Mouse (Mus musculus): ENCODE measurements around the gene Gpc5. TPM values are rescaled to one million over a fixed set of nuclear protein-coding genes. Genes with fewer than 3 reads are reported as not detected.

Gpc5 gene
- polyA plus RNA-seq, 1 experiment from 2014 or later = 11.6 TPM

DNA sequence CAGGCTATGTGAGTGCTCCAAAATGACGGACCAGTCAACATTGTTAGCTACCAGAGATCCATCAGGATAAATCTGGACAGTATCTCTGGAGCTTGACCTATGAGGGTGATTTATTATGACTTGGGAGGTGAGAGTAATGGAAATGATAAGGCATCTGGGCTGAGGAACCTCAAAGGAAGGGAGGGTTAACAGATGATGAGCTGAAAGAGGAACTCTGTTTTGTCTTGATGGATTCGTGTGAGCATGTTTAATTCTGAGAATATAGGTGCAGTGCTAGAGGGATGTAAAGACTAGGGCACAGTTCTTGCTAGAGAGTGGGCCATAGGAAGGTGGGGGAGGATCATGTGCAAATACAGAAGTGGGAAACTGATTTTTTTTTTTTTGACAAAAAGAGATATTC is 232.2 kb downstream of the Gpc5 start:
- Histone ChIP-seq H3K27ac (ENCODE audit: low read length) (no peak overlapping the region), H3K27me3 (ENCODE audit: insufficient read depth, low read length) (no peaks in the 10 kb centered on the region), H3K4me3 (ENCODE audit: low read length) (no peak overlapping the region), H3K4me2 (replicated peaks; ENCODE audit: low read depth, low read length) (no peak overlapping the region), H3K9me3 (ENCODE audit: low read length) (no peaks in the 10 kb centered on the region), H3K4me1 (ENCODE audit: insufficient read depth, low read length) (no peaks in the 10 kb centered on the region), H3K36me3 (ENCODE audit: insufficient read depth, low read length) (no peaks in the 10 kb centered on the region), H3K9ac (replicated peaks; ENCODE audit: low read length) (no peak overlapping the region)
- no peak for ATAC-seq (ENCODE audit: low FRiP score, low TSS enrichment)
- 81% methylated on average over 2 of the region's 2 CpGs for WGBS

DNA sequence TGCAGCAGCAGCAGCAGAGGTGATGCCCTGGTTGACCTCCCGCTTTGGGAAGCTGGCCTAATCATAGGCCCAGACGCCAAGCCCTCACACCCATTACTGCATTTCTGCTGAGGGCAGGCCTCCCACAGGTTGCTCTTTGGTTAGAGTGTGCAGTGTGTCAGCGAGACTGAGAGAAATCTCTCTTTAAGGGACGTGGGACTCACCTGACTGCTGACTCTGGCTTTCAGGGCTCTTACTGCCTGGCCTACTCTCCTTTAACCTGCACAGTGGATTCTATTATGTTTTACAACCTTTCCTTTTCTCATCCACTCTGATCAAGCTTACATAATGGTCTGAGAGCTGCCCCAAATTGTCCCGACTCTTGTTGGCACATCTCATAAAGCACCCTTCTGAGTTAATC is 234.4 kb downstream of the Gpc5 start:
- H3K4me1 ChIP-seq (ENCODE audit: insufficient read depth, low read length) = no peaks in the 10 kb centered on the region
- H3K27ac ChIP-seq (ENCODE audit: low read length) = no peak overlapping the region
- H3K4me2 ChIP-seq (replicated peaks; ENCODE audit: low read depth, low read length) = no peak overlapping the region
- H3K4me3 ChIP-seq (ENCODE audit: low read length) = no peak overlapping the region
- WGBS = 65% methylated on average over 5 of the region's 5 CpGs
- H3K36me3 ChIP-seq (ENCODE audit: insufficient read depth, low read length) = no peaks in the 10 kb centered on the region
- no peaks in the 10 kb centered on the region for H3K9me3 ChIP-seq (ENCODE audit: low read length)
- H3K9ac ChIP-seq (replicated peaks; ENCODE audit: low read length) = no peak overlapping the region
- no peak for ATAC-seq (ENCODE audit: low FRiP score, low TSS enrichment)
- no peaks in the 10 kb centered on the region for H3K27me3 ChIP-seq (ENCODE audit: insufficient read depth, low read length)

DNA sequence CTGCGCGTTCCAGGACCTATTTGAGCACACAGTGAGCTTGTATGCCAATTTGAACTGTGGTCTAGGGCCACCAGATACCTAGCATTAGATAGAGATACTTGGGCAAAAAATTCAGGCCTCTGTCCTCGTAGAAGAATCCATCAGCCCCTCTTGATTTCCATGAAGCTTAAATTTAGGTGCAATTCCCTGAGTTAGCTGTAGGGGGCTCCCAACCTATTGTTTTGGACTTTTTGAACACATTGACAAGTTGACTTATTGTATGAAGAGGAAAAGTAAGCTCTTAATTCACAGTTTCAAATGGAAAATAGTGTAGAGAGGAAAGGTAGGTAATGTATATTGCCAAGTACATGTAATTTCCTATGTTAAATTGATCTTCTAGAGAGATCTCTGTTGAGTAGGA is 247.1 kb downstream of the Gpc5 start:
- Histone ChIP-seq H3K4me3 (ENCODE audit: low read length) (no peak overlapping the region), H3K4me1 (ENCODE audit: insufficient read depth, low read length) (no peaks in the 10 kb centered on the region), H3K9ac (replicated peaks; ENCODE audit: low read length) (no peak overlapping the region), H3K27me3 (ENCODE audit: insufficient read depth, low read length) (no peaks in the 10 kb centered on the region), H3K27ac (ENCODE audit: low read length) (no peak overlapping the region), H3K36me3 (ENCODE audit: insufficient read depth, low read length) (no peaks in the 10 kb centered on the region), H3K9me3 (ENCODE audit: low read length) (no peaks in the 10 kb centered on the region), H3K4me2 (replicated peaks; ENCODE audit: low read depth, low read length) (no peak overlapping the region)
- ATAC-seq (ENCODE audit: low FRiP score, low TSS enrichment) = no peak
- 83% methylated on average over 3 of the region's 3 CpGs for WGBS

DNA sequence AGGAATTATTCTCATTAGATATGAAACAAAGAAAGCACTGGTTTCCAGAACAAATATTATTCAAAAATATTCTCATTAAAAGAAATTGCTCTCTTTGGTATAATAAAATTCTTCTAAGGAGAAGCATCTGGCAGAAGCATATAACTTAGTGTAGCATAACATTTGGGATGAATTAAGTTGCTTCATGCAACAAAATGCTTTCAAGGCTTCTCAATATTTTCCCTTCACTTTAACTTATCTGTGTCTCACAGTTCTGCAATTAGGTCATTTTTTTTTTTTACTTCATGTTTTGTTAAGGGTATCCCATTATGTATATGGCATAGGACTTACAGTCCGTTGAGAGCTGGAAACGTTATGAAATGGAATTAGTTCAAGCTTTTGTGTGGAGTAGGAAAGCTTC is 250.6 kb downstream of the Gpc5 start:
- ATAC-seq (ENCODE audit: low FRiP score, low TSS enrichment) = no peak
- Histone ChIP-seq H3K27ac (ENCODE audit: low read length) (no peak overlapping the region), H3K9me3 (ENCODE audit: low read length) (no peaks in the 10 kb centered on the region), H3K4me1 (ENCODE audit: insufficient read depth, low read length) (no peaks in the 10 kb centered on the region), H3K27me3 (ENCODE audit: insufficient read depth, low read length) (no peaks in the 10 kb centered on the region), H3K4me2 (replicated peaks; ENCODE audit: low read depth, low read length) (no peak overlapping the region), H3K36me3 (ENCODE audit: insufficient read depth, low read length) (no peaks in the 10 kb centered on the region), H3K4me3 (ENCODE audit: low read length) (no peak overlapping the region), H3K9ac (replicated peaks; ENCODE audit: low read length) (no peak overlapping the region)
- WGBS = 79% methylated on average over 2 of the region's 2 CpGs

DNA sequence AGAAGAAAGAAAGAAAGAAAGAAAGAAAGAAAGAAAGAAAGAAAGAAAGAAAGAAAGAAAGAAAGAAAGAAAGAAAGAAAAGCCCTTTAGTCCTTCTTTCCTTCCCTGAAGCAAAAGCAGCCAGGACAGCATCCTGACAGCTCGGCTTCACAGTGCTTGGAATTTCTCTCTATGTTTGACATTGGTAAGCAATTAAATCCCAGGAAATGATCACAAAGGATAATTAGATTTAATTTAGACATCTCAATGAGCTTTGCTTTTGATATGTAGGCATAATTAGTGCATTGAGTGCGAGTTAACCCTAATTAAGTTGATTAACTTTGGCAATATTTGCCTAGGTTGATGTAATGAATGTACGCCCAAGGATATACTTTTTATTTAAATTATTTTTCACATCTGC is 257.4 kb downstream of the Gpc5 start:
- Histone ChIP-seq H3K4me3 (ENCODE audit: low read length) (no peak overlapping the region), H3K36me3 (ENCODE audit: insufficient read depth, low read length) (no peaks in the 10 kb centered on the region), H3K9ac (replicated peaks; ENCODE audit: low read length) (no peak overlapping the region), H3K9me3 (ENCODE audit: low read length) (no peaks in the 10 kb centered on the region), H3K4me2 (replicated peaks; ENCODE audit: low read depth, low read length) (no peak overlapping the region), H3K4me1 (ENCODE audit: insufficient read depth, low read length) (no peaks in the 10 kb centered on the region), H3K27me3 (ENCODE audit: insufficient read depth, low read length) (no peaks in the 10 kb centered on the region), H3K27ac (ENCODE audit: low read length) (no peak overlapping the region)
- 88% methylated on average over 3 of the region's 3 CpGs for WGBS
- no peak for ATAC-seq (ENCODE audit: low FRiP score, low TSS enrichment)

DNA sequence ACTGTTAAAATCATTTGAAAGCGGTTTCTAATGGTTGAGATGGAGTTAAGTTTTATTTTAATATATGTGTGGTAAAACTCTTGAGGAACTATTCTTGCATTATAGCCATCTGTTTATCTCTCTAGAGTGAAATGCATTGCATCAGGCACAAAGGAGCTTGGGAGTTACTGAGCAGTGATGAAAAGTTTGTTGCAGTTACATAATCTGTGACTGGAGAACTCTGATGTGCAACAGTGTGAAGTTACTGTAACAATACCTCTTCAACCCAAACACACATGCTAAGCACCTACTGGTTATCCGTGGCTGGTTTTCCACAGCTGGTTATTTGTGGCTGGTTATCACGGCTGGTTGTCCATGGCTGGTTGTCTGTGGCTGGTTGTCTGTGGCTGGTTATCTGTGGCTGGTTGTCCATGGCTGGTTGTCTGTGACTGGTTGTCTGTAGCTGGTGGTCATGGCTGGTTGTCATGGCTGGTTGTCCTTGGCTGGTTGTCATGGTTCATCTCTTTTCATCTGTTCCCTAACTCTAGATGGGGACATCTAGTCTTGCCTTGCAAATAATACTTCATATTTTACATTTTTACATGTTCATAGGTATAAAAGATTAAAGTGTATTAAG is 273.4 kb downstream of the Gpc5 start:
- Histone ChIP-seq H3K9me3 (ENCODE audit: low read length) (no peaks in the 10 kb centered on the region), H3K4me2 (replicated peaks; ENCODE audit: low read depth, low read length) (no peak overlapping the region), H3K9ac (replicated peaks; ENCODE audit: low read length) (no peak overlapping the region), H3K4me1 (ENCODE audit: insufficient read depth, low read length) (no peaks in the 10 kb centered on the region), H3K4me3 (ENCODE audit: low read length) (no peak overlapping the region), H3K27ac (ENCODE audit: low read length) (no peak overlapping the region), H3K27me3 (ENCODE audit: insufficient read depth, low read length) (no peaks in the 10 kb centered on the region), H3K36me3 (ENCODE audit: insufficient read depth, low read length) (no peaks in the 10 kb centered on the region)
- WGBS = 83% methylated on average over 3 of the region's 3 CpGs
- ATAC-seq (ENCODE audit: low FRiP score, low TSS enrichment) = no peak

DNA sequence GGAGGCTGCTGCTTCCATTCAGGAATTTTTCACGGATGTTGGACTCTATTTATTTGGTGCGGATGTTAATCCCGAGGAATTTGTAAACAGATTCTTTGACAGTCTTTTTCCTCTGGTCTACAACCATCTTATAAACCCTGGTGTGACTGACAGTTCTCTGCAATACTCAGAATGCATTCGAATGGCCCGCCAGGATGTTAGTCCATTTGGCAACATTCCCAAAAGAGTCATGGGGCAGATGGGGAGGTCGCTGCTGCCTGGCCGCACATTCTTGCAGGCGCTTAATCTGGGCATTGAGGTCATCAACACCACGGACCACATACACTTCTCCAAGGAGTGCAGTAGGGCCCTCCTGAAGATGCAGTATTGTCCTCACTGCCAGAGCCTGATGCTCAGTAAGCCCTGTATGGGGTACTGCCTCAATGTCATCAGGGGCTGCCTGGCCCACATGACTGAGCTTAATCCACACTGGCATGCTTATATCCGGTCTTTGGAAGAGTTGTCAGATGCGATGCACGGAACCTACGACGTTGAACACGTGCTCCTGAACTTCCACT is 277.7 kb downstream of the Gpc5 start:
- Histone ChIP-seq H3K36me3 (ENCODE audit: insufficient read depth, low read length) (no peaks in the 10 kb centered on the region), H3K27ac (ENCODE audit: low read length) (no peak overlapping the region), H3K4me2 (replicated peaks; ENCODE audit: low read depth, low read length) (no peak overlapping the region), H3K9ac (replicated peaks; ENCODE audit: low read length) (no peak overlapping the region), H3K27me3 (ENCODE audit: insufficient read depth, low read length) (no peaks in the 10 kb centered on the region), H3K4me3 (ENCODE audit: low read length) (no peak overlapping the region), H3K9me3 (ENCODE audit: low read length) (no peaks in the 10 kb centered on the region), H3K4me1 (ENCODE audit: insufficient read depth, low read length) (no peaks in the 10 kb centered on the region)
- WGBS = 82% methylated on average over 15 of the region's 15 CpGs
- no peak for ATAC-seq (ENCODE audit: low FRiP score, low TSS enrichment)

DNA sequence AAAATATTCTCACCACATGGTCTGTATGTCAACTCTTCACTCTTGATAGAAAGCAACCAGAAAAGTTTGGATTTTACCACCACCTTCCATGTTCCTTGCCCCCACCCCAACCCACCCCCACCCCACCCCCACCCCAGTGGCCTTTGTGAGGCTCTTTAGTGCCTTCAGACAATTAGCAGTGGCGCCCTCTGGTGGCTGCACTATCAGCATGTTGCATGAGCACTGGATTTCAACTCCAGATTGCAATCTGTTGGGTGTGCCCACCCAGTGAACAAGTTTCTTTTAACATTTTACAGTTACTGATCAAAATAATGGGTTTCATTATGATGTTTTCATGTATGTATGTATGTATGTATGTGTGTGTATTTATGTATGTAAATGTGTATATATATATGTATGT is 279.1 kb downstream of the Gpc5 start:
- WGBS = 13% methylated on average over 1 of the region's 1 CpGs
- Histone ChIP-seq H3K4me3 (ENCODE audit: low read length) (no peak overlapping the region), H3K9me3 (ENCODE audit: low read length) (no peaks in the 10 kb centered on the region), H3K27me3 (ENCODE audit: insufficient read depth, low read length) (no peaks in the 10 kb centered on the region), H3K4me1 (ENCODE audit: insufficient read depth, low read length) (no peaks in the 10 kb centered on the region), H3K4me2 (replicated peaks; ENCODE audit: low read depth, low read length) (no peak overlapping the region), H3K9ac (replicated peaks; ENCODE audit: low read length) (no peak overlapping the region), H3K27ac (ENCODE audit: low read length) (no peak overlapping the region), H3K36me3 (ENCODE audit: insufficient read depth, low read length) (no peaks in the 10 kb centered on the region)
- ATAC-seq (ENCODE audit: low FRiP score, low TSS enrichment) = no peak

DNA sequence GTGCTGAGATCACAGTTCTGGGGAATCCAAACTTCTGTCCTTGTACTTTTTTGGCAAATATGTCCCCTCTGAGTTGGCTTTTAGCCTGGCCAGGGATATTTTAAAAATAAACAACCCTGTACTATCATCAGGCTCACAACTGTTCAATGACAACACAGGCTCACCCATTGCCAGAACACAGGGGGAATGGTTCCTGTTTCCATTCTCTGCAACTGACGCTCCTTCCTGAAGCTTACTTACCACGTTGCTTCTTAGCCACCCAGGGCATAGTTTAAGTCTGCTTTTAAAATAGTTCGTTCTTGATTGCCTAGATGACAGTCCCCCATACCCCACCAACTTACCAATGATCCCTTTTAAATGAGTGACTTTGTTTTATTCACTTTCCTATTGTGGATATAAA is 299.8 kb downstream of the Gpc5 start:
- H3K9me3 ChIP-seq (ENCODE audit: low read length) = no peaks in the 10 kb centered on the region
- H3K36me3 ChIP-seq (ENCODE audit: insufficient read depth, low read length) = no peaks in the 10 kb centered on the region
- 79% methylated on average over 3 of the region's 3 CpGs for WGBS
- H3K27me3 ChIP-seq (ENCODE audit: insufficient read depth, low read length) = no peaks in the 10 kb centered on the region
- H3K9ac ChIP-seq (replicated peaks; ENCODE audit: low read length) = no peak overlapping the region
- H3K27ac ChIP-seq (ENCODE audit: low read length) = no peak overlapping the region
- no peak overlapping the region for H3K4me3 ChIP-seq (ENCODE audit: low read length)
- H3K4me1 ChIP-seq (ENCODE audit: insufficient read depth, low read length) = no peaks in the 10 kb centered on the region
- ATAC-seq (ENCODE audit: low FRiP score, low TSS enrichment) = no peak
- H3K4me2 ChIP-seq (replicated peaks; ENCODE audit: low read depth, low read length) = no peak overlapping the region

DNA sequence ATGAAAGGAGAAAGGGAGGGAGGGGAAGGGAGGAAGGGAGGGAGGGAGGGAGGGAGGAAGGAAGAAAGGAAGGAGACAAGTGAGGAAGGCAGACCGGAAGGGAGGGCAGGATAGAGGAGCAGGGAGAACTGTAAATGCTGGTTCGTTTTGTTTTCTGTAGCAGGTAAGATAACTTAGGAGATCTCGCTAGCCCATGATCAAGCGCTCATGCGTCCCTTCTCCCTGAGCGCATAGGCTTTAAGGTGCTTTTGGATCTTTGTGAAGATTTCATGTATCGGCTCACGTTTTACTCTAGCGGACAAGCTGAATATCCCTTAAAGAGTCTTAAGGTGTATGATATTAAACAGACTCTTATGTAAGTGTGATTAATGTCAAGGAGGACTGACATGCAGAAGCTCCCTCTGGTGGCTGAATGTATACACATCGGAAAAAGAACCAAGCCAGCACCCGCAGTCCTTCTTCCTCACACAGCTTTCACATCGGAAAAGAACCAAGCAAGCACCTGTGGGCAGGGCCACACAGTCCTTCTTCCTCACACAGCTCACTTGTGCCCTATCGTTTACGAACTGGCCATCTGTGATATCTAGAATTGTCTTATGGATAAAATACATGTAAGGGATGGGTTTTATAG is 301.0 kb downstream of the Gpc5 start:
- Histone ChIP-seq H3K9ac (replicated peaks; ENCODE audit: low read length) (no peak overlapping the region), H3K4me2 (replicated peaks; ENCODE audit: low read depth, low read length) (no peak overlapping the region), H3K27me3 (ENCODE audit: insufficient read depth, low read length) (no peaks in the 10 kb centered on the region), H3K4me3 (ENCODE audit: low read length) (no peak overlapping the region), H3K4me1 (ENCODE audit: insufficient read depth, low read length) (no peaks in the 10 kb centered on the region), H3K36me3 (ENCODE audit: insufficient read depth, low read length) (no peaks in the 10 kb centered on the region), H3K27ac (ENCODE audit: low read length) (no peak overlapping the region), H3K9me3 (ENCODE audit: low read length) (no peaks in the 10 kb centered on the region)
- 53% methylated on average over 14 of the region's 14 CpGs for WGBS
- ATAC-seq (ENCODE audit: low FRiP score, low TSS enrichment) = no peak

All from kidney, embryonic 16.5 days (tissue).